Mouse (Mus musculus): Measurements from ENCODE around the gene Myo10. TPM values are rescaled to one million over a fixed set of nuclear protein-coding genes. Genes with fewer than 3 reads are reported as not detected.

Gene Myo10
- polyA plus RNA-seq, 1 experiment from 2014 or later: 3.9 TPM

- no peaks in the 10 kb centered on the region for H3K9me3 ChIP-seq (replicated peaks)
- H3K27me3 ChIP-seq: no peaks in the 10 kb centered on the region
- H3K4me1 ChIP-seq (replicated peaks): peaks cover 3% of the 10 kb centered on the region; the same call in 1 of the 2 replicates
- no peak overlapping the region for H3K27ac ChIP-seq (replicated peaks)
- no peak overlapping the region for H3K4me3 ChIP-seq (replicated peaks)
- no peak; the same call in 1 of the 2 replicates for ATAC-seq (ENCODE audit: insufficient read depth)
- H3K9ac ChIP-seq: no peak overlapping the region
- WGBS (ENCODE audit: insufficient replicate concordance): 16% methylated on average over 10 of the region's 10 CpGs
- no peak overlapping the region for H3K4me2 ChIP-seq
- no peaks in the 10 kb centered on the region for H3K36me3 ChIP-seq (replicated peaks)
These were observed 206.1 kb downstream of the Myo10 start for GRCm38 (mm10) chr15:25828464-25828863.

GRCm38 (mm10) chr15:25830426-25830825 is 208.1 kb downstream of the Myo10 start:
- Histone ChIP-seq H3K4me1 (replicated peaks) (peaks cover 3% of the 10 kb centered on the region; the same call in 1 of the 2 replicates), H3K27ac (replicated peaks) (no peak overlapping the region), H3K36me3 (replicated peaks) (no peaks in the 10 kb centered on the region), H3K4me2 (no peak overlapping the region), H3K9me3 (replicated peaks) (no peaks in the 10 kb centered on the region), H3K27me3 (no peaks in the 10 kb centered on the region), H3K9ac (no peak overlapping the region), H3K4me3 (replicated peaks) (no peak overlapping the region)
- WGBS (ENCODE audit: insufficient replicate concordance): 18% methylated on average over 2 of the region's 2 CpGs
- no peak for ATAC-seq (ENCODE audit: insufficient read depth)

- H3K27ac ChIP-seq (replicated peaks): no peak overlapping the region
- no peaks in the 10 kb centered on the region for H3K27me3 ChIP-seq
- H3K36me3 ChIP-seq (replicated peaks): no peaks in the 10 kb centered on the region
- H3K4me3 ChIP-seq (replicated peaks): no peak overlapping the region
- no peak overlapping the region for H3K4me2 ChIP-seq
- no peak overlapping the region for H3K9ac ChIP-seq
- no peak for ATAC-seq (ENCODE audit: insufficient read depth)
- WGBS (ENCODE audit: insufficient replicate concordance): 58% methylated on average over 2 of the region's 2 CpGs
- H3K9me3 ChIP-seq (replicated peaks): no peaks in the 10 kb centered on the region
- H3K4me1 ChIP-seq (replicated peaks): no peaks in the 10 kb centered on the region; the same call in 1 of the 2 replicates
These were observed 212.0 kb downstream of the Myo10 start for GRCm38 (mm10) chr15:25834282-25834681.

- H3K4me1 ChIP-seq (replicated peaks): no peaks in the 10 kb centered on the region; the same call in 1 of the 2 replicates
- no peak overlapping the region for H3K9ac ChIP-seq
- H3K4me3 ChIP-seq (replicated peaks): no peak overlapping the region
- H3K27ac ChIP-seq (replicated peaks): no peak overlapping the region
- no peaks in the 10 kb centered on the region for H3K36me3 ChIP-seq (replicated peaks)
- no peaks in the 10 kb centered on the region for H3K27me3 ChIP-seq
- 65% methylated on average over 17 of the region's 17 CpGs for WGBS (ENCODE audit: insufficient replicate concordance)
- ATAC-seq (ENCODE audit: insufficient read depth): no peak
- H3K4me2 ChIP-seq: no peak overlapping the region
- H3K9me3 ChIP-seq (replicated peaks): no peaks in the 10 kb centered on the region
These were observed 212.8 kb downstream of the Myo10 start for GRCm38 (mm10) chr15:25834920-25835674.

- no peak for ATAC-seq (ENCODE audit: insufficient read depth)
- H3K4me1 ChIP-seq (replicated peaks): no peaks in the 10 kb centered on the region; the same call in 1 of the 2 replicates
- peak overlapping the region; percentile 73 for H3K4me2 ChIP-seq
- H3K9me3 ChIP-seq (replicated peaks): no peaks in the 10 kb centered on the region
- peak overlapping the region; percentile 57 for H3K4me3 ChIP-seq (replicated peaks)
- H3K27ac ChIP-seq (replicated peaks): no peak overlapping the region
- H3K27me3 ChIP-seq: peaks cover 36% of the 10 kb centered on the region
- no peaks in the 10 kb centered on the region for H3K36me3 ChIP-seq (replicated peaks)
- H3K9ac ChIP-seq: no peak overlapping the region
- 14% methylated on average over 16 of the region's 16 CpGs for WGBS (ENCODE audit: insufficient replicate concordance)
These were observed 220.2 kb downstream of the Myo10 start for GRCm38 (mm10) chr15:25842462-25843085.

- Histone ChIP-seq H3K4me1 (replicated peaks) (no peaks in the 10 kb centered on the region; the same call in 1 of the 2 replicates), H3K4me3 (replicated peaks) (peak within 1 kb of the TSS; percentile 57), H3K9ac (no peak within 1 kb of the TSS; the same call in 1 of the 2 replicates), H3K27me3 (peaks cover 36% of the 10 kb centered on the region), H3K27ac (replicated peaks) (no peak within 1 kb of the TSS), H3K9me3 (replicated peaks) (no peaks in the 10 kb centered on the region), H3K4me2 (peak within 1 kb of the TSS; percentile 73), H3K36me3 (replicated peaks) (no peaks in the 10 kb centered on the region)
- peak; percentile 72 for ATAC-seq (ENCODE audit: insufficient read depth)
- WGBS (ENCODE audit: insufficient replicate concordance): 1% methylated on average over 70 of the region's 72 CpGs
These were observed 221.0 kb downstream of the Myo10 start, which contains the start of gene Retreg1 for GRCm38 (mm10) chr15:25843086-25843991. TSS of gene Retreg1 (plus strand) at chr15:25843180.

GRCm38 (mm10) chr15:25844013-25844570 is 221.8 kb downstream of the Myo10 start:
- no peak for ATAC-seq (ENCODE audit: insufficient read depth)
- H3K27me3 ChIP-seq: peaks cover 36% of the 10 kb centered on the region
- H3K4me3 ChIP-seq (replicated peaks): peak overlapping the region; percentile 57; the same call in 1 of the 2 replicates
- H3K36me3 ChIP-seq (replicated peaks): no peaks in the 10 kb centered on the region
- no peaks in the 10 kb centered on the region for H3K9me3 ChIP-seq (replicated peaks)
- H3K4me1 ChIP-seq (replicated peaks): no peaks in the 10 kb centered on the region; the same call in 1 of the 2 replicates
- peak overlapping the region; percentile 73; the same call in 1 of the 2 replicates for H3K4me2 ChIP-seq
- WGBS (ENCODE audit: insufficient replicate concordance): 37% methylated on average over 11 of the region's 11 CpGs
- no peak overlapping the region for H3K27ac ChIP-seq (replicated peaks)
- no peak overlapping the region for H3K9ac ChIP-seq

- no peak overlapping the region for H3K9ac ChIP-seq
- no peak overlapping the region for H3K4me2 ChIP-seq
- H3K27me3 ChIP-seq: peaks cover 36% of the 10 kb centered on the region
- ATAC-seq (ENCODE audit: insufficient read depth): no peak
- 32% methylated on average over 4 of the region's 4 CpGs for WGBS (ENCODE audit: insufficient replicate concordance)
- no peak overlapping the region for H3K4me3 ChIP-seq (replicated peaks)
- no peaks in the 10 kb centered on the region for H3K36me3 ChIP-seq (replicated peaks)
- no peak overlapping the region for H3K27ac ChIP-seq (replicated peaks)
- no peaks in the 10 kb centered on the region; the same call in 1 of the 2 replicates for H3K4me1 ChIP-seq (replicated peaks)
- H3K9me3 ChIP-seq (replicated peaks): no peaks in the 10 kb centered on the region
These were observed 222.4 kb downstream of the Myo10 start for GRCm38 (mm10) chr15:25844771-25845170.

GRCm38 (mm10) chr15:25847576-25848168 is 225.3 kb downstream of the Myo10 start:
- Histone ChIP-seq H3K36me3 (replicated peaks) (no peaks in the 10 kb centered on the region), H3K27ac (replicated peaks) (no peak overlapping the region), H3K4me1 (replicated peaks) (no peaks in the 10 kb centered on the region; the same call in 1 of the 2 replicates), H3K9ac (no peak overlapping the region), H3K27me3 (peaks cover 20% of the 10 kb centered on the region), H3K4me2 (no peak overlapping the region), H3K4me3 (replicated peaks) (no peak overlapping the region), H3K9me3 (replicated peaks) (no peaks in the 10 kb centered on the region)
- no peak for ATAC-seq (ENCODE audit: insufficient read depth)
- 58% methylated on average over 1 of the region's 1 CpGs for WGBS (ENCODE audit: insufficient replicate concordance)

GRCm38 (mm10) chr15:25850552-25850951 is 228.2 kb downstream of the Myo10 start:
- Histone ChIP-seq H3K4me3 (replicated peaks) (no peak overlapping the region), H3K36me3 (replicated peaks) (no peaks in the 10 kb centered on the region), H3K9me3 (replicated peaks) (no peaks in the 10 kb centered on the region), H3K9ac (no peak overlapping the region), H3K27me3 (no peaks in the 10 kb centered on the region), H3K4me2 (no peak overlapping the region), H3K4me1 (replicated peaks) (no peaks in the 10 kb centered on the region), H3K27ac (replicated peaks) (no peak overlapping the region)
- WGBS (ENCODE audit: insufficient replicate concordance): 68% methylated on average over 11 of the region's 11 CpGs
- no peak for ATAC-seq (ENCODE audit: insufficient read depth)

All from liver, embryonic 15.5 days (tissue).